Mouse (Mus musculus) adrenal gland, adult 18-20 months (tissue): ENCODE measurements around the gene Gm12830. TPM values are rescaled to one million over a fixed set of nuclear protein-coding genes. Genes with fewer than 3 reads are reported as not detected.

Experiments
- total RNA-seq, 2 experiments: library from RNA; stranded (reverse); gene quantifications; 1 replicate in 1 of 2; 2 replicates in 1 of 2; pipeline ENCODE4 v1.2.3; 2021

The Gm12830 gene
- total RNA-seq, 2 experiments from 2014 or later = not detected

Other genes starting within 250 kb of the Gm12830 start
- gene Foxd2, start 87.2 kb downstream of the Gm12830 start, total RNA-seq = 1 to 10 TPM; 2.3 to 3.0 TPM
- not detected for gene Foxe3, start 104.3 kb downstream of the Gm12830 start, total RNA-seq
- gene Cmpk1, start 165.5 kb downstream of the Gm12830 start, total RNA-seq = 100 to 1,000 TPM; 110 to 127 TPM
- under 1 TPM; 0.30 to 0.38 TPM for gene Stil, start 178.4 kb downstream of the Gm12830 start, total RNA-seq
- 1 to 10 TPM; 2.5 TPM for gene Tal1, start 234.7 kb downstream of the Gm12830 start, total RNA-seq